Mouse (Mus musculus): ENCODE results near the gene Zdhhc1.

- no peak for TF ChIP-seq CTCF (IDR thresholded peaks at IDR 0.05; ENCODE audit: insufficient read depth, low read depth, low read length)
- no peak for TF ChIP-seq POLR2A (IDR thresholded peaks at IDR 0.05; ENCODE audit: insufficient read depth, low read depth, low read length)
Observed at GRCm38 (mm10) chr8:105543703-105544102, 47.0 kb upstream of the Zdhhc1 start.

Data from olfactory bulb, adult 2 months (tissue).